Mouse (Mus musculus) CD4-positive, CD25-positive, alpha-beta regulatory T cell, adult 4 months (primary cell): Measurements from ENCODE around the gene Cabcoco1. TPM values are rescaled to one million over a fixed set of nuclear protein-coding genes. Genes with fewer than 3 reads are reported as not detected.

Experiments
- ATAC-seq: one replicate; pipeline ENCODE4 v1.8.0; 2017
- polyA plus RNA-seq, 2 experiments: library from polyadenylated mRNA; unstranded; fragments of 100-300 nt; shearing (Covaris generic); gene quantifications; one replicate each; pipeline ENCODE4 v1.2.1; 2017

Gene Cabcoco1
- polyA plus RNA-seq, 2 experiments from 2014 or later, result 2.0 to 3.4 TPM

DNA sequence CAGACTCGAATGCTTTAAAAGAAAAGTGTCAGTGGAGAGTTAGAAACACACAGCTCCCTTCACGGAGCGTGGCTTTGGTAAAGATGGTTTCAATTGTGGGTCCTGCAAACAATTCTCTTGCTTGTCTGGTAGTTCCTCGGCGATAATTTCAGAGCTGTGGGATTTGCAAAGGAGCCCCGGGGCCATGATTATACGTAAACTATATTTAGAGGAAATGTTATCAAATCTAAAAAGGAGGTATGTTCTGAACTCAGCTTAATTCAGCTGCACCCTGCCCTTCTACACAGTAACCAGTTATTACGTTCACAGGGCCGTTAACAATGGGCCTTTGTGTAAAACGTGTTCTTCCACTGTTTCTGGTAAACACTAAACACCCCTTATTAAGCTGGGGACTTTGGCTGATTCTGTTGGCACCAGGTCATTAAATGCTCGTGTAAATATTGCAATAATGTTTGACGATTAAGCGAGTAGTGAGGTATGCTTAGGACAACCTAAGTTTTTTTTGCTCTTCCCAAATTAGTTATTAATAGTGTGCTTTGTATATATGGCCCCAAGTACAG lies 106.6 kb downstream of the Cabcoco1 start:
- no peak for ATAC-seq

GRCm38 (mm10) chr10:68434045-68434639 lies 107.6 kb downstream of the Cabcoco1 start:
- ATAC-seq, result no peak

GRCm38 (mm10) chr10:68431346-68431745 lies 110.3 kb downstream of the Cabcoco1 start:
- no peak for ATAC-seq

GRCm38 (mm10) chr10:68430929-68431328 lies 110.8 kb downstream of the Cabcoco1 start:
- no peak for ATAC-seq

GRCm38 (mm10) chr10:68420393-68420920 lies 121.2 kb downstream of the Cabcoco1 start:
- no peak for ATAC-seq

GRCm38 (mm10) chr10:68419893-68420292 lies 121.8 kb downstream of the Cabcoco1 start:
- no peak for ATAC-seq

DNA sequence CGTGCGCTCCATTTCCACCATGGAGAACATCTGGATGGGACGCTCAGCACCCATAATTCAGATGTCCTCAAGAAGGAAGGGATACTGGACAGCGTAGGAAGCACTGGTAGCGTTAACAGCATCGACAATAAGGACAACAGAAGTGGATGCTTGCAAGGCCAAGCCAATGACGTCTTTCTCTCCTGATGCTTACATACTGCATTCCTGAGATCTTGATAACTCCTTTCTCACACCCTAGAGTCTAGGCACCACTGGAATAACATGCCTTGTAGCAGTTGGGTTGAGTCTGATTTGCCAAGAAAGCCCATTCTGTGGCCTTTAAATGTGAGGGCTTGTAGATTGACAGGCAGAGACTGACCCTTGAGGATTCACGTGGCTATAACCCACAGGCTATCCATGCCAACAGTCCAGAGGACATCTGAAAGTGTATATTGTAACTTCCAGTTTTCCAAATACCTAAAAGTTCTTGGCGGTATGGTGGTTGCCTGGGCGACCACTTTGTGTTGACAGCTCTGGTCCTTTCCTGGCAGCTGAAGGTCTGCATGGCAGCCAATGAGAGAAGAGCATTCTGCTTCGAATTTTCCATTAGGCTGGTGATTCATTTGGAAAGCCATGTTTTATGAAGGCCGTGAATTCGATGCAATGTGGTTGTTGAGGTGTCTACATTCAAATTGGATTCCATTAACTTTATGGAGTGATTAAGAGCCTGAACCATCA lies 124.5 kb downstream of the Cabcoco1 start:
- ATAC-seq, result no peak

DNA sequence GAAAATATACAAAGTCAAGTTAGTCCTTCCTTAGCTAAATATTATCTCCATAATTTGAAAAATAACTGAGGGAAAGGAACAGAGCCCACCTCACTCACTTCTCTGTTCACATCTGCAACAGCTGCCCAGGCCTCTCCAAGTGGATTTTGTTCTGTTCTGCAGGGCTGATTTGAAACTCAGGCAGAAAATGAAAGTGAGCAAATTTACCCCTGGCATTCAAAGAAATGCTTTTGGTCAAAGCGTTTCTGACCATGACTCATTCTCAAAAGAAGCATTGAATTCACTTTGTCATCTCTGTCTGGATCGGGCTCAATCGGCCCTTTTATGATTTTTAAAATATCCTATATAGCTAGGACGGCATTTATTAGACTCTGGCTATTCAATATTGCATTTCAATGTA lies 135.8 kb downstream of the Cabcoco1 start:
- ATAC-seq, result no peak

- ATAC-seq, result no peak
These were observed 144.9 kb downstream of the Cabcoco1 start for GRCm38 (mm10) chr10:68396786-68397185.

- ATAC-seq, result no peak
These were observed 145.6 kb downstream of the Cabcoco1 start for GRCm38 (mm10) chr10:68396083-68396482.

DNA sequence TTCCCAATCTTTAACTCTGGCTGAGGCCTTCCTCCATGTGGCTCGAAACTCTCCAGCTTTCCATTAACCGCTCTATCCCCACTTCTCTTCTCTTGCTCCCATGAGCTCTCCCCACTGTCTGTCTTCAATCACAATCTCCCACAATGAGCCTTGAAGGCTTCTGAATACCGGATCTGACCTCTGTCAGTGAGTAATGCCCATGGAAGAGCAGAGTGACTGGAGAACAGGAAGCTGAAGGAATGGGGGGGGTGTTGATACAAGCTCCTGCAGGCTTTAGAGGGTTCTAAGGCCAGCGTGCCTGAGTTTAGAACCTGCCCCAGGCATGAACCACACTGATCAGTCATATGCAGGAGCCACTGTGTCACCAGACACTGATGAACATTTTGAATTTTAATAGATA lies 150.1 kb downstream of the Cabcoco1 start:
- ATAC-seq, result no peak

DNA sequence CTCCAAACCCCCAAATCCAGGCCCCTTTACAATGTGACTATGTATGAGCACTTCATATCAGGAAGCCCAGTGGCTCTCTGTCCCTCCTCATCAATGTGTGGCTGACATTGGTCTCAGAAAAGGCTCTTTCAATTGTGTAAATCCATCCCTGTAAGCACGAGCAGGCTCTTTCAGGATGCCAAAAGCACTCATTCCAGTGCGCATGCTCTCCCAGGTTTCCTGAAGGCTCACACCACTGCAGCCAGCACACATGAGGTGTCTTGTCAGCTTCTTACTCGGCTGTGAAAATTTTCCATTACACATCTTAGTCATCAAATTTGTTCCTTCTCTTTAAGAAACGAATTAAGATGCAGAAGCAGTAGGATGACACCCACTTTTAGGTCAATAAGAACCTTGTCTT lies 152.9 kb downstream of the Cabcoco1 start:
- ATAC-seq, result peak; percentile 37

DNA sequence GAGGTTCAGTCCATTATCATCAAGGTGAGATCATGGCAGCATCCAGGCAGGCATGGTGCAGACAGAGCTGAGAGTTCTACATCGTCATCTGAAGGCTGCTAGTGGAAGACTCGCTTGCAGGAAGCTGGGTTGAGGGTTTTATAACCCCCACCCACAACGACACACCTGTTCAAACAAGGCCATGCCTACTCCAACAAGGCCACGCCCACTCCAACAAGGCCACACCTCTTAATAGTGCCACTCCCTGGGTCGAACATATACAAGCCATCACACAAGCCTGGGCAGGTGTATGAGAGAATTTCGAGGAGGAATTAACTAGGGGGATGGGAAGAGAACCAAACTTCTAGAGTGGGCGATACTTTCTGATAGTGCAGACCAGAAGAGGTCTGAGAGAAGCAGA lies 153.6 kb downstream of the Cabcoco1 start:
- no peak for ATAC-seq

Other genes starting within 250 kb of the Cabcoco1 start
- under 1 TPM; 0.31 to 0.44 TPM for gene Tmem26, start 181.8 kb upstream of the Cabcoco1 start, polyA plus RNA-seq